Mouse (Mus musculus) CH12.LX (cell line): ENCODE data around the gene Ascl2. TPM values are rescaled to one million over a fixed set of nuclear protein-coding genes. Genes with fewer than 3 reads are reported as not detected.
A peak's percentile ranks its signal among the peaks of the same experiment; 100 is the strongest.

ENCODE experiments used
- DNase-seq: peaks from one replicate; pipeline ENCODE4 v3.0.0-alpha.2; 2013; ENCODE audit errors: extremely low read depth
- H3K27ac ChIP-seq: 2 replicates; pipeline ENCODE4 v1.5.1; 2012; ENCODE audit warnings: low read depth, mild to moderate bottlenecking, control low read depth, moderate library complexity; ENCODE audit not compliant: insufficient read depth
- H3K27me3 ChIP-seq: replicated peaks from 2 replicates; pipeline ENCODE3; 2012; ENCODE audit warnings: inconsistent platforms
- H3K36me3 ChIP-seq, 2 experiments: replicated peaks in 1 of 2; 2 replicates each; pipeline versions ENCODE3 to v1.6.1; 2012; ENCODE audit warnings: inconsistent platforms in 1 of 2, low read length in 1 of 2, mild to moderate bottlenecking in 1 of 2, mixed read lengths in 1 of 2, moderate library complexity in 1 of 2; ENCODE audit not compliant: control insufficient read depth in 1 of 2, insufficient read depth in 1 of 2
- H3K4me1 ChIP-seq, 2 experiments: 2 replicates each; pipeline ENCODE4 v1.6.1; 2012; ENCODE audit warnings: inconsistent platforms in 1 of 2, moderate library complexity in 1 of 2; ENCODE audit not compliant: insufficient read depth in 2 of 2, control insufficient read depth in 1 of 2
- H3K4me2 ChIP-seq: 2 replicates; pipeline ENCODE4 v1.6.1; 2012; ENCODE audit warnings: low read depth, mild to moderate bottlenecking, control low read depth; ENCODE audit not compliant: poor library complexity, insufficient read depth, severe bottlenecking
- H3K4me3 ChIP-seq, 3 experiments: fragments of 150-350 bp in 1 of 3; sonication (generic) in 1 of 3; replicated peaks in 1 of 3; 2 replicates each; pipeline versions ENCODE3 to v1.5.1; 2011 to 2012; ENCODE audit warnings: low read depth in 2 of 3, low read length in 2 of 3, mild to moderate bottlenecking in 2 of 3, moderate library complexity in 2 of 3, control low read depth in 1 of 3, improper control_type of control experiment in 1 of 3, inconsistent platforms in 1 of 3, mixed read lengths in 1 of 3; ENCODE audit not compliant: poor library complexity in 1 of 3
- H3K79me2 ChIP-seq: replicated peaks from 2 replicates; pipeline ENCODE4 v1.6.1; 2012; ENCODE audit warnings: mild to moderate bottlenecking, moderate library complexity; ENCODE audit not compliant: control insufficient read depth, poor library complexity, insufficient read depth, severe bottlenecking; ENCODE audit errors: extremely low read depth
- H3K9ac ChIP-seq: 2 replicates; pipeline ENCODE4 v1.6.1; 2012; ENCODE audit warnings: low read depth, mild to moderate bottlenecking, control low read depth, moderate library complexity; ENCODE audit not compliant: insufficient read depth
- H3K9me3 ChIP-seq: replicated peaks from 2 replicates; pipeline ENCODE3; 2012; ENCODE audit warnings: low read length, inconsistent platforms, mixed read lengths
- CHD1 ChIP-seq: IDR thresholded peaks from 2 replicates; pipeline ENCODE4 v1.6.1; 2012; ENCODE audit warnings: low read depth, low read length, improper control_type of control experiment, inconsistent platforms
- CHD2 ChIP-seq: IDR thresholded peaks from 2 replicates; pipeline ENCODE4 v1.6.1; 2011; ENCODE audit warnings: low read length, improper control_type of control experiment
- E2F4 ChIP-seq: IDR thresholded peaks from 2 replicates; pipeline ENCODE4 v1.6.1; 2011; ENCODE audit warnings: low read depth, low read length, improper control_type of control experiment; ENCODE audit not compliant: insufficient replicate concordance
- EP300 ChIP-seq: IDR thresholded peaks from 2 replicates; pipeline ENCODE4 v1.6.1; 2011; ENCODE audit warnings: low read length, improper control_type of control experiment
- IRF4 ChIP-seq: IDR thresholded peaks from 2 replicates; pipeline ENCODE4 v1.6.1; 2014; ENCODE audit warnings: low read depth, mild to moderate bottlenecking, inconsistent platforms, low read length, improper control_type of control experiment
- JUND ChIP-seq: conservative IDR thresholded peaks from 2 replicates; pipeline ENCODE4 v1.6.1; 2011; ENCODE audit warnings: low read depth, low read length, improper control_type of control experiment
- MAFK ChIP-seq: IDR thresholded peaks from 2 replicates; pipeline ENCODE4 v1.6.1; 2011; ENCODE audit warnings: low read length, improper control_type of control experiment; ENCODE audit not compliant: insufficient replicate concordance
- MEF2A ChIP-seq: IDR thresholded peaks from 2 replicates; pipeline ENCODE4 v1.6.1; 2014; ENCODE audit warnings: low read depth, mild to moderate bottlenecking, inconsistent platforms, low read length, improper control_type of control experiment, borderline replicate concordance
- NELFE ChIP-seq: IDR thresholded peaks from 2 replicates; pipeline ENCODE4 v1.6.1; 2011; ENCODE audit warnings: low read depth, low read length, improper control_type of control experiment
- NRF1 ChIP-seq: IDR thresholded peaks from 2 replicates; pipeline ENCODE4 v1.6.1; 2014; ENCODE audit warnings: low read depth, mild to moderate bottlenecking, inconsistent platforms, low read length, improper control_type of control experiment, moderate library complexity
- POLR2AphosphoS2 ChIP-seq: IDR thresholded peaks from 2 replicates; pipeline ENCODE4 v1.6.1; 2011; ENCODE audit warnings: low read depth, low read length, improper control_type of control experiment
- RAD21 ChIP-seq: IDR thresholded peaks from 2 replicates; pipeline ENCODE4 v1.6.1; 2011; ENCODE audit warnings: low read depth, mild to moderate bottlenecking, low read length, improper control_type of control experiment, moderate library complexity
- RCOR1 ChIP-seq: conservative IDR thresholded peaks from 2 replicates; pipeline ENCODE4 v1.6.1; 2012; ENCODE audit warnings: low read depth, mild to moderate bottlenecking, inconsistent platforms, low read length, improper control_type of control experiment
- SMC3 ChIP-seq: IDR thresholded peaks from 2 replicates; pipeline ENCODE4 v1.6.1; 2011; ENCODE audit warnings: low read depth, low read length, improper control_type of control experiment
- USF1 ChIP-seq: IDR thresholded peaks from 2 replicates; pipeline ENCODE4 v1.6.1; 2014; ENCODE audit warnings: low read depth, mild to moderate bottlenecking, inconsistent platforms, low read length, improper control_type of control experiment
- USF2 ChIP-seq: conservative IDR thresholded peaks from 2 replicates; pipeline ENCODE4 v1.6.1; 2011; ENCODE audit warnings: low read depth, low read length, improper control_type of control experiment
- ZC3H11A ChIP-seq: IDR thresholded peaks from 2 replicates; pipeline ENCODE4 v1.6.1; 2012; ENCODE audit warnings: low read depth, mild to moderate bottlenecking, inconsistent platforms, low read length, improper control_type of control experiment
- ZNF384 ChIP-seq: IDR thresholded peaks from 2 replicates; pipeline ENCODE4 v1.6.1; 2012; ENCODE audit warnings: low read depth, low read length, improper control_type of control experiment, inconsistent platforms
- dilution Hi-C: fragments of 300-500 bp; cut with MboI; formaldehyde crosslinking; loops from 2 replicates; pipeline ENCODE4 v1.14.3; 2020; ENCODE audit warnings: low sequenced_read_pairs; ENCODE audit not compliant: extremely low pct_unique_long_range_greater_than_20kb, extremely low pct_ligation_motif_present
- in situ Hi-C: fragments of 300-500 bp; cut with MboI; formaldehyde crosslinking; loops from 3 replicates; pipeline ENCODE4 v1.14.3; 2019; ENCODE audit warnings: low sequenced_read_pairs, low pct_ligation_motif_present, low pct_unique_long_range_greater_than_20kb, mixed read lengths
- polyA plus RNA-seq: library from polyadenylated mRNA; unstranded; fragments of >175 nt; gene quantifications from 2 replicates; pipeline ENCODE4 v1.2.1, GENCODE M21; 2012; ENCODE audit warnings: low read depth; ENCODE audit not compliant: insufficient read length
- total RNA-seq, 2 experiments: library from RNA; depleted of rRNA; stranded (reverse); fragments of 300-350 nt in 1 of 2; fragments of >200 nt in 1 of 2; gene quantifications; 2 replicates each; pipeline ENCODE4 v1.2.3; 2012 to 2014

The Ascl2 gene
- total and polyA plus RNA-seq, 3 experiments, result not detected

DNA sequence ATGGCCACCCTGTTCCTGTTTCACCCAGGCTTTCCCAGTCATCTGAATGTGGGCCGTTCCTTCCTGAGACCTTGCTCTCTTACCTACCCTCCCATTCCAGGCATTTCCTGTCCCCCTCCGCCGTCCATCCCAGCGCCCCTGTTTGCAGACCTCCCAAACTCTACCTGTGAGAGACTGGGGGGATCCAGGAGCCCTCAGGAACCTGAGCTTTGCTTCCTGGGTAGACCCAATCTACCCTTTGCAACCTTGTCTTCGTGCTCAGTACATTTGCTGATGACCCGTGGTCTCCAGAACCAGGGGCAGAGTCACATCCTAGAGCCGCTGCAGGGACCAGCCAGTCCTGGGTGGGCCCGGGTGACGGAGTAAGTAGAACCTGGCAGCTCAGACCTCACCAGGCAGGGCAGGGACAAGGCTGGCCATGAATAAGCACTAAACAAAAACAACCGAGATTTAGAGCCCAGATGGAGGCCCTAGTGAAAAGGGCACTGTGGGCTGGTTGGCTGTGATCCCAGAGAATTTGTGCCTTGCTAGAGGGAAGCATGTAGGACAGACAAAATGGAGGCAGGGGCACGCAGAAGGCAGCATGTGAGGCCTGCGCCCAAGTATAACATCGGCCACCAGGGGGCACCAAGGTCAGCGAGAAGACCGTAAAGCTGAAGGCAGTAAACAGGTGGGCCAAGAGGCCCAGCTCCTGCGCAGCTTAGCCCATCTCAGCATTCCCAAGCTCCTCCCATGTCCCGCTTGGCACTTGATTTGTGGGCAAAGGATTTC is 38.7 kb upstream of the Ascl2 start (continued):
- TF ChIP-seq RCOR1 (no peak), MEF2A (peak; percentile 48; the same call in 1 of the 2 replicates), USF2 (no peak), CHD2 (no peak), JUND (no peak), SMC3 (peak; percentile 93), USF1 (no peak), NRF1 (peak; percentile 67), NELFE (peak; percentile 52; the same call in 1 of the 2 replicates), E2F4 (no peak), RAD21 (peak; percentile 86), CHD1 (no peak), IRF4 (no peak), EP300 (no peak), MAFK (0 out of 2 replicates have a peak, but pooled peaks have one; percentile 5)

DNA sequence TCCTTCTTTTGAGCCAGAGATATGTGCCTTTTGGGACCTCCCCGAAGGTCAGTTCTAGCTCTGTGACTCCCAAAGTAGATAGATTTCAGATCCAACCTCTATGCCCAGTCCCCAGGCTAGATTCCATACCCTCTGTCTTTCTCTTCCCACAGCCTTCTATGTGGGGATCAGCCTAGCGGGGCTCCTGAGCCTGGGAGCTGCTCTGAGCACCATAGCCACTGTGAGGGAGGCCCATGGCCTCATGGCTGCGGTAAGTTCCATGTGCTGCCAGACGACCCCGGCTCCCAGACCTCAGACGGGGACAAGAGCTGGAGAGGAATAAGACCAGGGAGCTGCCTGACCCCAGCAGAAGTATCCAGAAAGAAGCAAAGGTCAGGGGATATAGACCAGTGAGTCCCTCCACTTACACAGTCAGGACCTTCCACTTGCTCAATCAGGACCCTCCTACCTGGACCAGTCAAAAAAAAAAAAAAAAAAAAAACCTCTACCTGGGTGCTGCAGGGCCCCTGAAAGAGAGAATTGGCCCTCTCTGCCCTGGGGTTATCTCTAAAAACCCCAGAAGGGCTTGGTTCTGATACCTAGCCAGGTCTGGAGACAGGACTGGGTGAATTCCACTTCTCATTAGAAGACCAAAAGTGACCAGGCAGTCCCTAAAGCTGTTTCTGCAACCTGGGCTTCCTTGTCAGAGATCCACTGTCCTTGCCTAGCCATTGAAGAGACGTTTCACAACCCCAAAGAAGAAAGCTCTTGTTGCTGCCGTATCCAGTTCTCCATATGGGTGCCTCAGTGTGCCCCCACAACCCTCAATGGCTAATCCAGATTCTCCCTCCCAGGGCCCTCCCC is 37.9 kb upstream of the Ascl2 start:
- H3K79me2 ChIP-seq, result peaks cover 21% of the 10 kb centered on the region
- dilution Hi-C loops (no loop called here), in situ Hi-C loops (loop anchor here (5.0 to 25.0 kb wide), 2 partner anchors 60 to 545 kb away; partner anchors contain the start of genes Lsp1 and Tssc4)
- H3K36me3 ChIP-seq, result peaks cover 0 to 29% of the 10 kb centered on the region in 2 experiments
- peak overlapping the region; percentile 72 for H3K9ac ChIP-seq
- H3K9me3 ChIP-seq, result no peaks in the 10 kb centered on the region
- TF ChIP-seq ZC3H11A (no peak), ZNF384 (peak; percentile 76), POLR2AphosphoS2 (no peak)
- H3K27me3 ChIP-seq, result no peaks in the 10 kb centered on the region
- peak overlapping the region; percentile 79 for H3K4me2 ChIP-seq
- peak overlapping the region; percentile 82 for H3K27ac ChIP-seq
- no peak for DNase-seq
- H3K4me3 ChIP-seq, result peak overlapping the region; percentile 59 to 81 (median 74)
- peaks cover 19 to 51% of the 10 kb centered on the region in 2 experiments for H3K4me1 ChIP-seq
